Mouse (Mus musculus): ENCODE measurements around the gene Lhpp. TPM values are rescaled to one million over a fixed set of nuclear protein-coding genes. Genes with fewer than 3 reads are reported as not detected.

The Lhpp gene
- polyA plus RNA-seq, 1 experiment from 2014 or later = 9.0 TPM

DNA sequence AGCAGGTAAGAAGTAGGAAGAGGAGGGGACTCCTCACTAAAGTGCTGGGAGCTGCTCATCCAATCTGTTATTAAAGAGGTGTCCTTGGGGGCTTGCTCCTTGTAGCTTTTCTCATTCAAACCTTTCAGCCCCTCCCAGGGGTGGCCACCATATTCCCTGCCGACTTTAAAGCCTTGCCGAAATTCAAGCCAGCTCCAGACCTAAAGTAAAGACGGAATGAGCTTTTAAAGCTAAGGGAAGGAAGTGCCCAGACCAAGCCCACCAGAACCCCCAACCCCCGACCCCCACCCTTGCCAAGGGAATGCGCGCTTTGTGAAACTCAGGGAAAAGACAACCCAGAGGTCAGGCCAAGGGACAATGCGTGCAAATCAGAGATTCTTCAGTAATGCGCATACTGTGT is 9.5 kb upstream of the Lhpp start:
- Histone ChIP-seq H3K4me1 (ENCODE audit: insufficient read depth) (peaks cover 11% of the 10 kb centered on the region; the same call in 1 of the 2 replicates), H3K36me3 (replicated peaks; ENCODE audit: insufficient read depth, low read length) (no peaks in the 10 kb centered on the region), H3K4me3 (ENCODE audit: low read depth, low read length) (no peak overlapping the region), H3K9ac (replicated peaks) (no peak overlapping the region), H3K9me3 (ENCODE audit: low read length) (no peaks in the 10 kb centered on the region), H3K27ac (ENCODE audit: low read depth) (no peak overlapping the region), H3K27me3 (ENCODE audit: insufficient read depth, low read length) (peaks cover 93% of the 10 kb centered on the region), H3K4me2 (ENCODE audit: low read depth, low read length) (no peak overlapping the region)
- 17% methylated on average over 8 of the region's 8 CpGs for WGBS (ENCODE audit: insufficient replicate concordance)
- TF ChIP-seq CTCF (IDR thresholded peaks at IDR 0.05; ENCODE audit: low read depth) (no peak), EP300 (IDR thresholded peaks at IDR 0.05; ENCODE audit: low read depth) (no peak)
- DNase-seq (no peak), ATAC-seq (no peak)

DNA sequence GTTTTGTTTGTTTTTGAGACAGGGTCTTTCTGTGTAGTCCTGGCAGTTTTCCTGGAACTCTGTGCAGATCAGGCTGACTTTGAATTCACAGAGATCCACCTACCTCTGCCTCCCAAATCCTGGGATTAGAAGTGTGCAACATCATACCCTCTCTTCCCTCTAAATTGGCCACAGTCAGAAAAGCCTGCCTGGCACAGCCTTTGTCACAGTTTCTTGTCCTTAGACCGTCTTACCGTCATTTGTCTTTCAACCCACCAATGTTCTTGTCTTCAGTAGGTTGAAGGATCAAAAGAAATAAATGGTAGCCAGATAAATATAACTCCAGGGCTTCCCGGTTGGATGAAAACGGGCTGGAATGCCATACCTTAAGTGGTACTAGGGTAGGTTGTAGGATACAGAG is 5.7 kb upstream of the Lhpp start:
- Histone ChIP-seq H3K4me3 (ENCODE audit: low read depth, low read length) (no peak overlapping the region), H3K4me2 (ENCODE audit: low read depth, low read length) (no peak overlapping the region), H3K27ac (ENCODE audit: low read depth) (no peak overlapping the region), H3K36me3 (replicated peaks; ENCODE audit: insufficient read depth, low read length) (no peaks in the 10 kb centered on the region), H3K4me1 (ENCODE audit: insufficient read depth) (no peaks in the 10 kb centered on the region), H3K27me3 (ENCODE audit: insufficient read depth, low read length) (peaks cover 69% of the 10 kb centered on the region), H3K9ac (replicated peaks) (no peak overlapping the region), H3K9me3 (ENCODE audit: low read length) (no peaks in the 10 kb centered on the region)
- no peak for DNase-seq
- no peak for ATAC-seq
- TF ChIP-seq CTCF (IDR thresholded peaks at IDR 0.05; ENCODE audit: low read depth) = no peak
- no peak for TF ChIP-seq EP300 (IDR thresholded peaks at IDR 0.05; ENCODE audit: low read depth)
- 78% methylated on average over 4 of the region's 4 CpGs for WGBS (ENCODE audit: insufficient replicate concordance)

DNA sequence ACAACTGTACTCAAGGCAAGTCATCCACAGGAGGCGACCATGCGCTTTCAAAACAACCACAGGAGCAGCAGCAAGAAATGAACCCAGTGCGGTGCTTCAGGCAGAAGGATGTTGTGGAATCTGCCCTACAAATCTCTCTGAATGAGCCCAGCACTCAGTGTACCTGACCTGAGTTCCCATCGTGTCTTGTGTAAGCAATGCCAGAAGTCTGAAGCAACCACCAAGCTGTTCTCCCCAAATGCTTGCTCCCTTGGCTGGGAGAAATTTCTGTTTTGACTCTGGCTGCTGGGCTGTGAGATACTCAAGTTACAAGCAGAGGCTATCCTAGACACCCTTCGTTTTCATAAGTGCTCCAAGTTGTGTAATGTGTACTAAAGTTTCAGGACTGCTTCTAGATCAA is 4.7 kb upstream of the Lhpp start:
- Histone ChIP-seq H3K9ac (replicated peaks) (no peak overlapping the region), H3K27me3 (ENCODE audit: insufficient read depth, low read length) (peaks cover 59% of the 10 kb centered on the region), H3K4me2 (ENCODE audit: low read depth, low read length) (no peak overlapping the region), H3K36me3 (replicated peaks; ENCODE audit: insufficient read depth, low read length) (no peaks in the 10 kb centered on the region), H3K4me3 (ENCODE audit: low read depth, low read length) (no peak overlapping the region), H3K4me1 (ENCODE audit: insufficient read depth) (peaks cover 6% of the 10 kb centered on the region), H3K27ac (ENCODE audit: low read depth) (no peak overlapping the region), H3K9me3 (ENCODE audit: low read length) (no peaks in the 10 kb centered on the region)
- DNase-seq (no peak), ATAC-seq (no peak)
- WGBS (ENCODE audit: insufficient replicate concordance) = 48% methylated on average over 5 of the region's 5 CpGs
- TF ChIP-seq CTCF (IDR thresholded peaks at IDR 0.05; ENCODE audit: low read depth) (no peak), EP300 (IDR thresholded peaks at IDR 0.05; ENCODE audit: low read depth) (no peak)

DNA sequence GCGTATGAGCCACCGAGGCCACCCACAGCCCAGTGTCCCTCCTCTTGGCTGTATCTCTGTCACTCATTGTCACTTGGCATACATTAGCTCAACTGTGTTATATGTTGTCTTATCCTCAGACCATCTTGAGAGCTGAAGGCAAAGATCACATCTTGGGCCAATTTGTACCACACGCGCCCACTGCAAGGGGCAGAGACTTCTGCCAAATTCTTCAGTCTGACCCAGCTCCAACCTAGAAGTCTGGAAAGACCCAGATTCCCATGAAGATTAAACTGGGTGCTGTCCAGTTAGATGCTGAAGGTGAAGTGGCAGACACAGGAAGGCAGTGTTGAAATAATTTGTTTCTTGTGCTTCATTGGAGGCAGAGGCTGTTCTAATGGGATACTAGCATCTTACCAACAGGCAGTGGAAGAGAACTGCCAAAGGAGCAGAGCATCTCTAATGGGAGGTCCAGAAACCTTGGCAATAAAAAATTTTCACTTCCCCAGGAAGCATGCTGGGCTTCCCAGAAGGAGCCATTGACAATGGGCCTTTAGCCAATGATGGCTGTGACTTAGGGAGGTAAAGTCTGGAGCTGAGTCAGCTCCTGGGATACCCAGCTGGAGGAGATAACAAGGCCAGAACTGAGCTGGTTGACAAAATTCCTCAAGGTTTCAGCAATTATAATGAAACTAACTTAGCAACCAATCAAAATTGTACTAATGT is 2.0 kb upstream of the Lhpp start:
- ATAC-seq = no peak
- H3K4me2 ChIP-seq (ENCODE audit: low read depth, low read length) = no peak overlapping the region
- H3K27ac ChIP-seq (ENCODE audit: low read depth) = no peak overlapping the region
- H3K4me3 ChIP-seq (ENCODE audit: low read depth, low read length) = no peak overlapping the region
- H3K9ac ChIP-seq (replicated peaks) = no peak overlapping the region
- peaks cover 32% of the 10 kb centered on the region for H3K27me3 ChIP-seq (ENCODE audit: insufficient read depth, low read length)
- peaks cover 9% of the 10 kb centered on the region for H3K4me1 ChIP-seq (ENCODE audit: insufficient read depth)
- DNase-seq = no peak
- 92% methylated on average over 4 of the region's 4 CpGs for WGBS (ENCODE audit: insufficient replicate concordance)
- no peaks in the 10 kb centered on the region for H3K36me3 ChIP-seq (replicated peaks; ENCODE audit: insufficient read depth, low read length)
- TF ChIP-seq CTCF (IDR thresholded peaks at IDR 0.05; ENCODE audit: low read depth) = no peak
- no peak for TF ChIP-seq EP300 (IDR thresholded peaks at IDR 0.05; ENCODE audit: low read depth)
- no peaks in the 10 kb centered on the region for H3K9me3 ChIP-seq (ENCODE audit: low read length)

DNA sequence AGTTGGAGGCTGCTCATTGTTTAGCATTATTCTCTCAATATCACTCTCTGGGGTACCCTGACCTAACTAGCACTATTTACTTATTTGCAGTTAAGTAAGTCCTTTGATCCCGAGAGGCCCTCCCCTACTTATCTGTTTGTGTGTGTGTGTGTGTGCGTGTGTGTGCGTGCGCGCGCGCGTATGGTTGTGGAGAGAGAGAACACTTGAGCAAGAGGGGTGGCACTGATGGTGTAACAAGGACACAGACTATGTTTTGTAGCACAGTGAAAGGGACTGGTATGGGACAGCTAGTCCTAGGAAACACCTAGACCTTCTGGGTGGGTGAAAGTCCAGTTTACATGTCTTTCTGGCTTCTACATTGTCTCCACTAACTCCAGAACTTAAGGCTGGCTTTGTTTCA is 1.1 kb downstream of the Lhpp start:
- peak; percentile 80 for ATAC-seq
- TF ChIP-seq CTCF (IDR thresholded peaks at IDR 0.05; ENCODE audit: low read depth) = no peak
- peak; percentile 76 for TF ChIP-seq EP300 (IDR thresholded peaks at IDR 0.05; ENCODE audit: low read depth)
- H3K4me3 ChIP-seq (ENCODE audit: low read depth, low read length) = no peak overlapping the region
- no peaks in the 10 kb centered on the region for H3K36me3 ChIP-seq (replicated peaks; ENCODE audit: insufficient read depth, low read length)
- H3K27ac ChIP-seq (ENCODE audit: low read depth) = peak overlapping the region; percentile 53; the same call in 1 of the 2 replicates
- no peak overlapping the region for H3K9ac ChIP-seq (replicated peaks)
- WGBS (ENCODE audit: insufficient replicate concordance) = 77% methylated on average over 8 of the region's 8 CpGs
- peaks cover 9% of the 10 kb centered on the region for H3K4me1 ChIP-seq (ENCODE audit: insufficient read depth)
- peak overlapping the region; percentile 79; the same call in 1 of the 2 replicates for H3K4me2 ChIP-seq (ENCODE audit: low read depth, low read length)
- H3K9me3 ChIP-seq (ENCODE audit: low read length) = no peaks in the 10 kb centered on the region
- DNase-seq = peak; percentile 60
- 0 out of 2 replicates have a peak, but pooled peaks cover 8% of the 10 kb centered on the region for H3K27me3 ChIP-seq (ENCODE audit: insufficient read depth, low read length)

DNA sequence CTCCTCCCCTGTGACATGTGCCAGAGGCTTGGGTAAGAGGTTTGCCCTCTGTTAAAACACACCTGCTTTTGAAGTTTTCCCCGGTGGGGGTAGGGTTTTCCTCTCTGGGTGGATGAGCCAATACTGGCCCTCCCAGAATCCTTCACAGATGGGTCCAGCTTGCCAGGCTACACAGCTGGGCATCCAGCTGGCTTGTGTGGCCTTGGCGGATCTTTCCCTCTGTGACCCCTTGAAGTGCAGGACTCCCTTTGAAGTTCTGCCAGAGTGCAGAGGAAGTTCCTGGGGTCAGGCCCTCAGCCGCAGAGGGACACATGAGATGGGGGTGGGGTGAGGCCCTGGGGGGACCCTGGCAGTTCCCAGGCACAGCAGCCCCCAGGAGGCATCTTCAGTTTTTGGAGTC is 4.9 kb downstream of the Lhpp start:
- Histone ChIP-seq H3K4me1 (ENCODE audit: insufficient read depth) (peaks cover 6% of the 10 kb centered on the region), H3K9me3 (ENCODE audit: low read length) (no peaks in the 10 kb centered on the region), H3K27ac (ENCODE audit: low read depth) (no peak overlapping the region), H3K36me3 (replicated peaks; ENCODE audit: insufficient read depth, low read length) (no peaks in the 10 kb centered on the region), H3K27me3 (ENCODE audit: insufficient read depth, low read length) (no peaks in the 10 kb centered on the region), H3K4me2 (ENCODE audit: low read depth, low read length) (no peak overlapping the region), H3K9ac (replicated peaks) (no peak overlapping the region), H3K4me3 (ENCODE audit: low read depth, low read length) (no peak overlapping the region)
- peak; percentile 36 for DNase-seq
- TF ChIP-seq EP300 (IDR thresholded peaks at IDR 0.05; ENCODE audit: low read depth) (no peak), CTCF (IDR thresholded peaks at IDR 0.05; ENCODE audit: low read depth) (no peak)
- peak; percentile 26 for ATAC-seq
- WGBS (ENCODE audit: insufficient replicate concordance) = 38% methylated on average over 3 of the region's 3 CpGs

Data from liver, postnatal 0 days (tissue).